Mouse (Mus musculus) embryonic fibroblast, embryonic 13.5 days (primary cell): ENCODE results near the gene Ptpn4. TPM values are rescaled to one million over a fixed set of nuclear protein-coding genes. Genes with fewer than 3 reads are reported as not detected.

Experiments used
- H3K27ac ChIP-seq: 2 replicates; pipeline ENCODE4 v1.5.1; 2012; ENCODE audit warnings: low read length, control low read depth, inconsistent platforms; ENCODE audit not compliant: insufficient read depth
- H3K4me1 ChIP-seq: 2 replicates; pipeline ENCODE4 v1.6.1; 2011; ENCODE audit warnings: low read length; ENCODE audit not compliant: control insufficient read depth, insufficient read depth
- H3K4me3 ChIP-seq: 2 replicates; pipeline ENCODE4 v1.5.1; 2011; ENCODE audit warnings: mild to moderate bottlenecking, control low read depth, low read length; ENCODE audit not compliant: insufficient read depth
- CTCF ChIP-seq: IDR thresholded peaks from 2 replicates; pipeline ENCODE4 v1.5.1; 2011; ENCODE audit warnings: mild to moderate bottlenecking, control low read depth, low read length, moderate library complexity, borderline replicate concordance; ENCODE audit not compliant: insufficient read depth
- POLR2A ChIP-seq: IDR thresholded peaks from 2 replicates; pipeline ENCODE4 v1.6.1; 2011; ENCODE audit warnings: low read depth, mild to moderate bottlenecking, control low read depth, low read length, moderate library complexity
- polyA plus RNA-seq: library from polyadenylated mRNA; stranded (reverse); fragments of >200 nt; gene quantifications from 2 replicates; pipeline ENCODE4 v1.2.4, GENCODE M21; 2011; ENCODE audit warnings: low read depth; ENCODE audit not compliant: missing spikeins, insufficient read length

Gene Ptpn4
- polyA plus RNA-seq, 1 experiment: 7.3 TPM

DNA sequence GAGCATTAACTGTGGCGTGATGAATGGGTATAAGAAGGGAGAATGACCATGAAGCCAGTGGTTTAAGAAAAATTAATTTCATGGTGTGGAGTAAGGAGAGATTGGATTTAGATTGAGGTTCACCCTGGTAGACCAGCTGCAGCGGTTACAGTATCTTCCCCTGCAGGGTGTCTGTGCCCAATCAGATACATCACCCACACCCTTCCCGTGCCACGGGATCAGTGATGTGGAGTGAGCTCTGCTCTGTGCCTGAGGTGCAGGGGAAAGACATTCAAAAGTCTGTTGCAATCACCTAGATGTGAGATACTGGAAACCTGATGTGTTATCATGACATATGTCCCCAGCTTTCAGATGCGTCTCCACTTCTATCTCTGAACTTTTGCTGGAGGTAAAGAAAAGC lies 15.6 kb upstream of the Ptpn4 start:
- Histone ChIP-seq H3K27ac (no peak overlapping the region), H3K4me3 (no peak overlapping the region), H3K4me1 (no peaks in the 10 kb centered on the region)
- no peak for TF ChIP-seq CTCF
- no peak for TF ChIP-seq POLR2A

DNA sequence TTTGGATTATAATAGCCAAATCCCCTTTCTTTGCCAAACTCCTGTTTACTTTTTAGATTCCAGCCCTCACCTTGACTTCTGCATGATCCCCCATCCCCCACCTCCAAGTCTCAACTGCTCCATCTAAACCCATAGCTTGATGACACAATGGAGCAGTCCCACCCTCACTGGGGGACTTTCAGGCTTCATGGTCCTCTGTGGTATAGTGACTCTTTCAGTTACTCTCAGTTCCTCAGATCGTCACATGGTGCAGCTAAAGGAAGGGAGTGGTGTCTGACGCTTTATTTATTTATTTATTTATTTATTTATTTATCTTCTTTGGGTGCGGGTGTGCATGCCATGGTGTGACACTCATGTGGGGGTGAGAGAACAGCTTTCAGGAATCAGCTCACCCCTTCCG lies 14.9 kb upstream of the Ptpn4 start:
- TF ChIP-seq POLR2A: no peak
- TF ChIP-seq CTCF: no peak
- no peaks in the 10 kb centered on the region for H3K4me1 ChIP-seq
- no peak overlapping the region for H3K4me3 ChIP-seq
- H3K27ac ChIP-seq: no peak overlapping the region

DNA sequence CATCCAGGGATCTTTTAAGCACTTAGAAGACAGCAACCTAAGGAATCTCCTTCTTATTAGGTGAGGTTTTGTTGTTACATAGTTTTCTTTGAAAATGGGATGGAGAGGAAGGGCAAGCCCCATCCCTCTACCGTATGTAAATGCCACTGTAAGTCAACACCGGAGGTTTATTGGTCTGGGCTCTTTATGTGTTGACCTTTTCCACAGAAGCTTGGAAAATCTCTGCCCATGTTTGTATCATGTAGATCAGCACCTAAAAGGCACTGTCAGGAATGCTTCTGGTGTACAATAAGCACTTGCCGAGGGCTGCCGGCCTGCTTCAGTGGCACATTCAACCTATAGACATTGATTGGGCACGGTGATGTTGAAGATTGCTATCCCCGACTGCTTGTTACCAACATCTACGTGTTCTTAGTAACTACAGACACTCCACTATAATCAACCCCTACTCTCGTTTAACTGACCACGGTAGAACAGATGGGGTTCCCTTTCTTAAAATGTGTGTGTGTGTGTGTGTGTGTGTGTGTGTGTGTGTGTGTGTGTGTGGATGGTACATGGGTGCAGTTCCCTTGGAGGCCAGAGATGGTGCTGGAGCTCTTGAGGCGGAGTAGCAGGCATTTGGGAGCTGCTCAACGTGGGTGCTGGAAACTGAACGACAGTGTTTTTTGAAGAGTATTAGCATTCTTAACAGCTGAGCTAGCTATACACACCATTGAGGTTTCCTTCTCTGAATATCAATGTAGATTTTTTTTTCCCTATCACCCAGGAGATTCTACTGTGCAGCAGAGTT lies 11.9 kb upstream of the Ptpn4 start:
- no peak overlapping the region for H3K4me3 ChIP-seq
- H3K4me1 ChIP-seq: no peaks in the 10 kb centered on the region

DNA sequence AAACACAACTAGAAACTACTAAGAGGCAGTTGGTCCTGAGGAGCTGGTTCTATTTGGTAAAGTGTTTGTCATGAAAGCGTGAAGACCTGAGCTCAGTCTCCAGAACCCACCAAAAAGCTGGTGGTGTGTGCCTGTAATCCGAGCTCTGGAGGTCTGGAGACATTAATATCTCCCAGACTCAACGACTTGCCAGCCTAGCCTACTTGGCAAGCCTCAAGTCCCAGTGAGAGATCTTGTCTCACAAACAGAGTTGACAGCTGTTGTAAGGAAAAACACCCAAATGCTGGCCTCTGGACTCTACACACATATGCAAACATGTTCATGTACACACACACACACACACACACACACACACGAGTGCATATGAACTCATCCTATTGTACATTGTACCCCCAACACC lies 7.9 kb upstream of the Ptpn4 start:
- H3K27ac ChIP-seq: no peak overlapping the region
- H3K4me3 ChIP-seq: no peak overlapping the region
- no peak for TF ChIP-seq CTCF
- TF ChIP-seq POLR2A: no peak
- H3K4me1 ChIP-seq: no peaks in the 10 kb centered on the region

More for the DNA sequence above, 11.9 kb upstream of the Ptpn4 start:
- no peak for TF ChIP-seq CTCF
- TF ChIP-seq POLR2A: no peak
- H3K27ac ChIP-seq: no peak overlapping the region

DNA sequence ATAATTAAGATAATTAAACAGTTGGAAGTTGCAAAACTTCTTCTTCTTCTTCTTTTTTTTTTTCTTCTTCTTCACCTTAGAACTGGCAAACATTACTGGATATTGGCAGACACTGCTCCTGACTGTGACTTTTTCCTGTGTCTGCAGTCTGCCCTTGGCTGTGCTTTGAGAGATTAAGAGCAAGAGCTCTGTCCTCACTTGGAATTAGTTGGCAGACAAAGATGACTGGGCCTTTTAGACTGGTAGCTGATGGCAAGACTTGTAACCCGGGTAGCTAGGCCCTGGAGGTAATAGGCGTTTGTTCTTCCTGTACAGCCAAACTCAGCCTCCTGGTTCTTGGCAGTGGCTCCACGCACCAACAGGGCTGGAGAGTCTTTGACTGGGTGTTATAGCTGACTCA lies 5.7 kb upstream of the Ptpn4 start:
- H3K4me3 ChIP-seq: no peak overlapping the region
- H3K4me1 ChIP-seq: no peaks in the 10 kb centered on the region
- no peak overlapping the region for H3K27ac ChIP-seq
- no peak for TF ChIP-seq POLR2A
- no peak for TF ChIP-seq CTCF

DNA sequence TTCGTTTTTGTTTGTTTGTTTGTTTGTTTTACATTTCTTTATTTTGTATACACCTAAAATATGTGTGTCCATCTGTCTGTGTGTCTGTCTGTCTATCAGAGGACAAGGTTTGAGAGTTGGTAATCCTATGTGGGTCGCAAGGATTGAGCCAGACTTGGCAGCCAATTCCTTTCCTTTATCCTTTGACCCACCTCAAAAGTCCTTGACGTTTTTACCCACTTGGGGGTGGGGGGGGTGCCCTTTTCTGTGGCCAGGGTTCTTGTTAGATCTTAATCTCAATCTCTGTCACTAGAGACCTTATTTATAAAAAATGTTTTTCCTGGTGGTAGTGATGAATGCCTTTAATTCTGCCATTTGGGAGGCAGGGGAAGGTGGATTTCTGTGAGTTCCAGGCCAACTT lies 828 bp upstream of the Ptpn4 start:
- H3K4me1 ChIP-seq: no peaks in the 10 kb centered on the region
- no peak overlapping the region for H3K4me3 ChIP-seq
- TF ChIP-seq CTCF (no peak), POLR2A (no peak)
- no peak overlapping the region for H3K27ac ChIP-seq

DNA sequence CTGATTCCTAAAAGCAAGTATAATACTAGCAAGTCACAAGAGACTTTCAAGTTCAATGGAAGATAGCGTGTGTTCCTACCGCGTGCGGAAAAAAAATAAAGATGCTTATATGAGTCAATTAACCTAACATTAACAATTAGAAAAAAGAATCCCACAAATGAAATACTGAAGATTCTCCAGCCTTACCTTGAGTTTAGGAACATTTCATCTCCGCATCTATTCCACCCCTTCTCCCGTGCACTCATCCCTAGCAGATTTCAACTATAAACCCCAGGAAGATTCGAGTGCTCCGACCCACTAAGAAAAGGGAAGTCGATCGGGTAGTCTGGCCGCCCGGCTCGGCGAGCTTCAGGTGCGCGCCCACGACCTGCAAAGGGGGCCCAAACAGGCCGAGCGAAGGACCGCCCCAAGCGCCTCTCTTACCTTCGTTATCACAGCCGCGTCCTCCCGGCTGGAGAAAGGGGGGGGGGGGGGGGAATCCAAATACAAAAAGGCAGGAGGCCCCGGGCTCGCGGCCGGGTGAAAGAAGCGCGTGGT lies 866 bp downstream of the Ptpn4 start:
- TF ChIP-seq POLR2A: no peak
- no peak for TF ChIP-seq CTCF
- no peaks in the 10 kb centered on the region for H3K4me1 ChIP-seq
- peak overlapping the region; percentile 95 for H3K4me3 ChIP-seq
- no peak overlapping the region for H3K27ac ChIP-seq

DNA sequence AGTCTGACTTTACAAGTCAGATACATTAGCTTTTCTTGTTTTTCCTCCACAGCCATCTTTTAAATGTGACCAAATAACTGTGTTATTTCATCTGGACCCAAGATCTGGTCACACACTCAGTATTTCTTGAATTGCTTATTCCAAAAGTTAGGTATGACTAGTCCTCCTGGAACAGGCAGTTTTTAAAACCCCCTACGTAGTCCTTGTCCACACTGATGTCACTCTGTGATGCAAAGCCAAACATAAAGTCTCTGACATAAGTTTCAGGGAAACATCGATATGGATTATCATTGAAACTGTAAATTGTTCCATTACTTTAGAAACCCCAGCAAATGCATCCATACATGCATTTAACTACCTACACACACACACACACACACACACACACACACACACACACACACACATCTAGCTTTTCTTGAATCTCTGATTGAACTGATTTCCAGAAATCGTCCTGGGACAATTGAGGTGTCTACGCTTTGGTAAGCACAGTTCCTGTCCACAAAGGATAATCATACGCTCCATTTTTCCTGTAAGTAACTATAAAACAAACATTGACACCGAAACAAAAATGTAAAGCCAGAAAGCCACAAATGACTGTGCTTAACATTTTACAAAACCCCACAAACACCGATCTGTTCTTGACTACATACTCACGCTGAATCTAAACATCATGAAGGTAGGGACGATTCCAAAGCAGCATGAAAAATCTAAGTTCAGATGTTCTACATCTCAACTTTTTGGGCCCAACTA lies 1.5 kb downstream of the Ptpn4 start:
- Histone ChIP-seq H3K27ac (no peak overlapping the region), H3K4me1 (no peaks in the 10 kb centered on the region), H3K4me3 (peak overlapping the region; percentile 95)
- no peak for TF ChIP-seq POLR2A
- no peak for TF ChIP-seq CTCF

DNA sequence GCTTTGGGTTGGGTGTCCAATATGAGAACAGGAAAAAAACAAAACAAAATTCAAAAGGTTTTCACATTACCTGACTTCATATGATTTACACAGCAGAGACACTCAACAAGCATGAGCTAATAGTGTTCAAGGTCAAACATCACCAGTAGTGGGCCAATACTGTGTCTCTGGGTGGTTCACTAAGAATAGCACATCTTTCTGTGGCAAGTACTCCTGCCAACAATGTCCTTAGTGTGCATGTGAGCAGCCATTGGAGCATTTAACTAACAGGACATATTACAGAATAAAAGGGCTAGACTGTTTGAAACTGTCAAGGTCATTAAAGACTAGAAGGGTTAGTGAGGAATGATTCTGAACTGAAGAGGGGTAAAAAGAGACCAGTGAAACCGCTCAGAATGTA lies 9.3 kb downstream of the Ptpn4 start:
- TF ChIP-seq POLR2A: no peak
- no peak for TF ChIP-seq CTCF
- Histone ChIP-seq H3K4me3 (no peak overlapping the region), H3K4me1 (no peaks in the 10 kb centered on the region), H3K27ac (no peak overlapping the region)

DNA sequence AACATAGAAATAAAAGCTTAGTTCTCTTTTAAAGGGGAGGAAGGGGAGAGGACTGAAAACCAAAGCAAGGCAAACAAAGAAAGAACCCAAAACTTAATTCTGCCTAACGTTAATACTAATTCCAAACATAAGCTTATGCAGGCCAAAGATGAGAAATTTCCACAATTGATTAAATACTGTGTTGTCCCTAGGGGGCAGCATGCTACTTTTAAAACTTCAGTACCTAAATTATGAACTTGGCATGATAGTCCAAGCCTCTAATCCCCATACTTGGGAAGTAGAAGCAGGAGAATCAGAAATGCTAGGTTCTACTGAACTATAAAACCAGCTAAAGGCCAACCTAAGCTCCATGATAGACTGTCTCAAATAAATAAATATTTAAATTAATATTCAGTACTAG lies 18.7 kb downstream of the Ptpn4 start:
- no peak for TF ChIP-seq POLR2A
- TF ChIP-seq CTCF: no peak
- Histone ChIP-seq H3K27ac (no peak overlapping the region), H3K4me1 (no peaks in the 10 kb centered on the region), H3K4me3 (no peak overlapping the region)

DNA sequence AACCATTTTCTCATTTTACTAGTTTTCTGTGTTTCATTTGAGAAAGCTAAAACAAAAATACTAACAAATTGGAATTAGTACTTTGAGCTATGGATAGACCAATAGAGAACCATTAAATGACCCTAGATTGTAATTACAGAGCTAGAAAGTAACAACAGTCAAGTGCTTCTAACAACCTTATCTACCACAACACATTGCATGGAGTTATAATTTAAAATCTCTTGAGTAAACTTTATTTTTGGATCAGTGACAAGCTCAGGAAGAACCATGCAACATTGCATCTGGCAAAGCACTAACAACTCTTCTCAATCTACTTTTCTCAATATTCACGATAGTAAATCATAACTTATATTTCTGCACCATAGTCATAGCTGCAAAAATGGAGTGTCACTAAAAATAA lies 29.7 kb downstream of the Ptpn4 start:
- no peaks in the 10 kb centered on the region for H3K4me1 ChIP-seq
- TF ChIP-seq POLR2A: no peak
- TF ChIP-seq CTCF: no peak
- H3K27ac ChIP-seq: no peak overlapping the region
- no peak overlapping the region for H3K4me3 ChIP-seq
